Mouse (Mus musculus): ENCODE data around the gene Dnajb13.
A peak's percentile ranks its signal among the peaks of the same experiment; 100 is the strongest.

The Dnajb13 gene

GRCm38 (mm10) chr7:100514573-100514972, at the start of gene Dnajb13:
Gene Dnajb13, minus strand, starts transcription at chr7:100514960.
- no peak for DNase-seq (ENCODE audit: low spot score)

GRCm38 (mm10) chr7:100561861-100562587, 47.3 kb upstream of the Dnajb13 start:
- no peak for DNase-seq (ENCODE audit: low spot score)

- no peak for DNase-seq (ENCODE audit: low spot score)
These were observed 44.6 kb upstream of the Dnajb13 start for GRCm38 (mm10) chr7:100559331-100559730.

- no peak for DNase-seq (ENCODE audit: low spot score)
These were observed 42.5 kb upstream of the Dnajb13 start for GRCm38 (mm10) chr7:100557241-100557640.

- DNase-seq (ENCODE audit: low spot score): no peak
These were observed 40.7 kb upstream of the Dnajb13 start for GRCm38 (mm10) chr7:100555431-100555951.

GRCm38 (mm10) chr7:100554939-100555338, 40.2 kb upstream of the Dnajb13 start:
- no peak for DNase-seq (ENCODE audit: low spot score)

GRCm38 (mm10) chr7:100550338-100551007, 35.7 kb upstream of the Dnajb13 start:
- DNase-seq (ENCODE audit: low spot score): peak; percentile 12

- DNase-seq (ENCODE audit: low spot score): no peak
These were observed 35.0 kb upstream of the Dnajb13 start for GRCm38 (mm10) chr7:100549796-100550195.

GRCm38 (mm10) chr7:100547631-100548030, 32.9 kb upstream of the Dnajb13 start:
- no peak for DNase-seq (ENCODE audit: low spot score)

- no peak for DNase-seq (ENCODE audit: low spot score)
These were observed 29.7 kb upstream of the Dnajb13 start for GRCm38 (mm10) chr7:100544437-100544836.

- no peak for DNase-seq (ENCODE audit: low spot score)
These were observed 24.8 kb upstream of the Dnajb13 start for GRCm38 (mm10) chr7:100539516-100539915.

- no peak for DNase-seq (ENCODE audit: low spot score)
These were observed 22.8 kb upstream of the Dnajb13 start for GRCm38 (mm10) chr7:100537519-100537902.

- DNase-seq (ENCODE audit: low spot score): peak; percentile 84
These were observed 22.2 kb upstream of the Dnajb13 start, which contains the start of gene Coa4 for GRCm38 (mm10) chr7:100536804-100537518. Gene Coa4, plus strand, starts transcription at chr7:100537071.

- DNase-seq (ENCODE audit: low spot score): no peak
These were observed 21.1 kb upstream of the Dnajb13 start for GRCm38 (mm10) chr7:100535831-100536230.

- DNase-seq (ENCODE audit: low spot score): no peak
These were observed 19.5 kb upstream of the Dnajb13 start for GRCm38 (mm10) chr7:100534216-100534615.

- no peak for DNase-seq (ENCODE audit: low spot score)
These were observed 18.7 kb upstream of the Dnajb13 start for GRCm38 (mm10) chr7:100533503-100533902.

GRCm38 (mm10) chr7:100530766-100531165, 16.0 kb upstream of the Dnajb13 start:
- no peak for DNase-seq (ENCODE audit: low spot score)

- DNase-seq (ENCODE audit: low spot score): no peak
These were observed 9.9 kb upstream of the Dnajb13 start for GRCm38 (mm10) chr7:100524669-100525068.

GRCm38 (mm10) chr7:100522222-100522621, 7.5 kb upstream of the Dnajb13 start:
- no peak for DNase-seq (ENCODE audit: low spot score)

- DNase-seq (ENCODE audit: low spot score): peak; percentile 83
These were observed 6.0 kb upstream of the Dnajb13 start for GRCm38 (mm10) chr7:100520663-100521285.

GRCm38 (mm10) chr7:100520204-100520603, 5.4 kb upstream of the Dnajb13 start:
- DNase-seq (ENCODE audit: low spot score): no peak

GRCm38 (mm10) chr7:100511602-100512001, 3.2 kb downstream of the Dnajb13 start:
- DNase-seq (ENCODE audit: low spot score): no peak

Data from ovary, postnatal 36 days (tissue).